Mouse (Mus musculus) midbrain, embryonic 16.5 days (tissue): Measurements from ENCODE around the gene Gm17428. TPM values are rescaled to one million over a fixed set of nuclear protein-coding genes. Genes with fewer than 3 reads are reported as not detected.
"Not testable (repeated sequence)": the region's sequence is repeated elsewhere in the genome, so short reads cannot be mapped to it uniquely, and the experiment has no call there.

Source experiments
- ATAC-seq: fragments of 200-750 bp; cut with Nextera tagmentation; 2 replicates; pipeline ENCODE4 v1.8.0; 2017; ENCODE audit warnings: moderate TSS enrichment
- H3K27ac ChIP-seq: fragments of 300-500 bp; sonication (generic); 2 replicates; pipeline ENCODE4 v1.5.1; 2014; ENCODE audit warnings: mild to moderate bottlenecking, low read length, mixed read lengths
- H3K27me3 ChIP-seq: fragments of 300-500 bp; sonication (generic); 2 replicates; pipeline ENCODE4 v1.6.1; 2014; ENCODE audit warnings: low read depth, low read length, mixed read lengths; ENCODE audit not compliant: control insufficient read depth, insufficient read depth
- H3K36me3 ChIP-seq: fragments of 300-500 bp; sonication (generic); 2 replicates; pipeline ENCODE4 v1.6.1; 2014; ENCODE audit warnings: mild to moderate bottlenecking, low read length, moderate library complexity, mixed read lengths; ENCODE audit not compliant: control insufficient read depth, insufficient read depth
- H3K4me1 ChIP-seq: fragments of 300-500 bp; sonication (generic); 2 replicates; pipeline ENCODE4 v1.6.1; 2014; ENCODE audit warnings: mild to moderate bottlenecking, low read length, mixed read lengths; ENCODE audit not compliant: control insufficient read depth, insufficient read depth
- H3K4me2 ChIP-seq: fragments of 300-500 bp; sonication (generic); 2 replicates; pipeline ENCODE4 v1.6.1; 2014; ENCODE audit warnings: mild to moderate bottlenecking, low read length, mixed read lengths
- H3K4me3 ChIP-seq: fragments of 300-500 bp; sonication (generic); 2 replicates; pipeline ENCODE4 v1.5.1; 2014; ENCODE audit warnings: low read depth, mild to moderate bottlenecking, low read length, moderate library complexity, mixed read lengths
- H3K9ac ChIP-seq: fragments of 300-500 bp; sonication (generic); 2 replicates; pipeline ENCODE4 v1.6.1; 2014; ENCODE audit warnings: low read depth, low read length, mixed read lengths
- H3K9me3 ChIP-seq: fragments of 300-500 bp; sonication (generic); replicated peaks from 2 replicates; pipeline ENCODE4 v1.6.1; 2014; ENCODE audit warnings: mild to moderate bottlenecking, low read length, mixed read lengths; ENCODE audit not compliant: control insufficient read depth, poor library complexity, severe bottlenecking
- WGBS: fragments of 180-500 bp; shearing (Covaris S2); extraction: QIAGEN DNeasy Blood & Tissue Kit; methylation state at CpG from one replicate; pipeline ENCODE4 v1.1.7; 2014; 5-methylcytosine and 5-hydroxymethylcytosine counted together
- polyA plus RNA-seq: library from polyadenylated mRNA; unstranded; fragments of >200 nt; fragmentation: Nextera tagmentation; extraction: Ambion mirVana; gene quantifications from 2 replicates; pipeline ENCODE4 v1.2.1, GENCODE M21; 2015

Gene Gm17428
- polyA plus RNA-seq, 1 experiment from 2014 or later: not detected

GRCm38 (mm10) chr14:54947008-54947407 lies 29.7 kb upstream of the Gm17428 start:
- not testable (repeated sequence) for H3K4me2 ChIP-seq, H3K36me3 ChIP-seq, H3K4me1 ChIP-seq, H3K27ac ChIP-seq, H3K4me3 ChIP-seq, H3K9ac ChIP-seq, H3K27me3 ChIP-seq, H3K9me3 ChIP-seq, ATAC-seq
- 86% methylated on average over 6 of the region's 11 CpGs for WGBS

- Histone ChIP-seq H3K4me2 (no peak overlapping the region), H3K36me3 (no peaks in the 10 kb centered on the region), H3K9me3 (no peaks in the 10 kb centered on the region), H3K27me3 (no peaks in the 10 kb centered on the region), H3K4me3 (no peak overlapping the region), H3K9ac (no peak overlapping the region), H3K4me1 (no peaks in the 10 kb centered on the region), H3K27ac (no peak overlapping the region)
- no peak for ATAC-seq
- 90% methylated on average over 9 of the region's 9 CpGs for WGBS
Measured at GRCm38 (mm10) chr14:54948781-54949180, 28.0 kb upstream of the Gm17428 start.

- no peaks in the 10 kb centered on the region for H3K4me1 ChIP-seq
- no peak overlapping the region for H3K27ac ChIP-seq
- no peaks in the 10 kb centered on the region for H3K36me3 ChIP-seq
- H3K4me3 ChIP-seq: no peak overlapping the region
- H3K27me3 ChIP-seq: no peaks in the 10 kb centered on the region
- H3K4me2 ChIP-seq: no peak overlapping the region
- no peak overlapping the region for H3K9ac ChIP-seq
- no peaks in the 10 kb centered on the region for H3K9me3 ChIP-seq
- no peak for ATAC-seq
- 71% methylated on average over 12 of the region's 12 CpGs for WGBS
Measured at GRCm38 (mm10) chr14:54950493-54950892, 26.2 kb upstream of the Gm17428 start.

GRCm38 (mm10) chr14:54951587-54951986 lies 25.1 kb upstream of the Gm17428 start:
- no peak for ATAC-seq
- Histone ChIP-seq H3K27me3 (no peaks in the 10 kb centered on the region), H3K4me2 (no peak overlapping the region), H3K9me3 (no peaks in the 10 kb centered on the region), H3K9ac (no peak overlapping the region), H3K4me3 (no peak overlapping the region), H3K36me3 (no peaks in the 10 kb centered on the region), H3K27ac (no peak overlapping the region), H3K4me1 (no peaks in the 10 kb centered on the region)
- WGBS: 88% methylated on average over 6 of the region's 6 CpGs

- Histone ChIP-seq H3K9me3 (no peaks in the 10 kb centered on the region), H3K9ac (no peak overlapping the region), H3K27ac (no peak overlapping the region), H3K27me3 (no peaks in the 10 kb centered on the region), H3K4me1 (no peaks in the 10 kb centered on the region), H3K36me3 (no peaks in the 10 kb centered on the region), H3K4me3 (no peak overlapping the region), H3K4me2 (no peak overlapping the region)
- 92% methylated on average over 8 of the region's 8 CpGs for WGBS
- ATAC-seq: no peak
Measured at GRCm38 (mm10) chr14:54953664-54954206, 23.0 kb upstream of the Gm17428 start.

GRCm38 (mm10) chr14:54954474-54954873 lies 22.3 kb upstream of the Gm17428 start:
- 85% methylated on average over 3 of the region's 3 CpGs for WGBS
- no peak for ATAC-seq
- no peaks in the 10 kb centered on the region for H3K27me3 ChIP-seq

GRCm38 (mm10) chr14:54955481-54955880 lies 21.3 kb upstream of the Gm17428 start:
- Histone ChIP-seq H3K27ac (no peak overlapping the region), H3K36me3 (no peaks in the 10 kb centered on the region), H3K9me3 (no peaks in the 10 kb centered on the region), H3K4me3 (no peak overlapping the region), H3K4me2 (no peak overlapping the region), H3K27me3 (no peaks in the 10 kb centered on the region), H3K4me1 (no peaks in the 10 kb centered on the region), H3K9ac (no peak overlapping the region)
- 83% methylated on average over 3 of the region's 3 CpGs for WGBS
- no peak for ATAC-seq

More at GRCm38 (mm10) chr14:54954474-54954873, 22.3 kb upstream of the Gm17428 start:
- Histone ChIP-seq H3K27ac (no peak overlapping the region), H3K4me3 (no peak overlapping the region), H3K36me3 (no peaks in the 10 kb centered on the region), H3K9me3 (no peaks in the 10 kb centered on the region), H3K4me2 (no peak overlapping the region), H3K4me1 (no peaks in the 10 kb centered on the region), H3K9ac (no peak overlapping the region)

GRCm38 (mm10) chr14:54956533-54956932 lies 20.2 kb upstream of the Gm17428 start:
- H3K27ac ChIP-seq: no peak overlapping the region
- no peak overlapping the region for H3K4me2 ChIP-seq
- no peaks in the 10 kb centered on the region for H3K9me3 ChIP-seq
- ATAC-seq: no peak
- H3K4me3 ChIP-seq: no peak overlapping the region
- no peaks in the 10 kb centered on the region for H3K27me3 ChIP-seq
- no peaks in the 10 kb centered on the region for H3K36me3 ChIP-seq
- 90% methylated on average over 9 of the region's 9 CpGs for WGBS
- no peaks in the 10 kb centered on the region for H3K4me1 ChIP-seq
- H3K9ac ChIP-seq: no peak overlapping the region

GRCm38 (mm10) chr14:54958503-54958902 lies 18.2 kb upstream of the Gm17428 start:
- WGBS: 86% methylated on average over 4 of the region's 4 CpGs
- Histone ChIP-seq H3K27ac (no peak overlapping the region), H3K4me2 (no peak overlapping the region), H3K4me3 (no peak overlapping the region), H3K36me3 (no peaks in the 10 kb centered on the region), H3K9me3 (no peaks in the 10 kb centered on the region), H3K27me3 (no peaks in the 10 kb centered on the region), H3K9ac (no peak overlapping the region), H3K4me1 (no peaks in the 10 kb centered on the region)
- ATAC-seq: no peak
